Mouse (Mus musculus) telencephalon, adult 2 months (tissue): ENCODE data around the gene Slc39a11.
A peak's percentile ranks its signal among the peaks of the same experiment; 100 is the strongest.

Source experiments
- DNase-seq: peaks from one replicate; pipeline ENCODE4 v3.0.0-alpha.2; 2011; ENCODE audit warnings: low read depth, low spot score

The Slc39a11 gene

DNA sequence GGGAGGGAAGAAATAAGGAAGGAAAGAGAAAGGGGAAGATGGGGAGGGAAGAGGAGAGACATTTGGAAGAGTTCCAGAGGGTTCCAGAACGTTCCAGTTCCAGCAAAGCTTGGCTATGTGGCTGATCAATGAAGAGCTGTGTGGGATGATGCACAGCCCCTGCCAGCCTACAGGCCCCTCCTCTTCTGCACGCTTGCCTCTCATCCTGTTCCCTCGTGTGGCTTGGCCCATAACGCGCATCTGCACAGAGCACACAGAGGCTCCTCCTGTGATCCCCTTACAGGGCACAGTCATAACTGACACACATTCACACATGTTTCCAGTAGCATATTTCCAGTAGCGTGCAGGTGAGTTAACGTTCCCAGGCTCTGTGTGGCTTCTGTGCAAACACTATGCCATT, 139.6 kb downstream of the Slc39a11 start:
- no peak for DNase-seq

DNA sequence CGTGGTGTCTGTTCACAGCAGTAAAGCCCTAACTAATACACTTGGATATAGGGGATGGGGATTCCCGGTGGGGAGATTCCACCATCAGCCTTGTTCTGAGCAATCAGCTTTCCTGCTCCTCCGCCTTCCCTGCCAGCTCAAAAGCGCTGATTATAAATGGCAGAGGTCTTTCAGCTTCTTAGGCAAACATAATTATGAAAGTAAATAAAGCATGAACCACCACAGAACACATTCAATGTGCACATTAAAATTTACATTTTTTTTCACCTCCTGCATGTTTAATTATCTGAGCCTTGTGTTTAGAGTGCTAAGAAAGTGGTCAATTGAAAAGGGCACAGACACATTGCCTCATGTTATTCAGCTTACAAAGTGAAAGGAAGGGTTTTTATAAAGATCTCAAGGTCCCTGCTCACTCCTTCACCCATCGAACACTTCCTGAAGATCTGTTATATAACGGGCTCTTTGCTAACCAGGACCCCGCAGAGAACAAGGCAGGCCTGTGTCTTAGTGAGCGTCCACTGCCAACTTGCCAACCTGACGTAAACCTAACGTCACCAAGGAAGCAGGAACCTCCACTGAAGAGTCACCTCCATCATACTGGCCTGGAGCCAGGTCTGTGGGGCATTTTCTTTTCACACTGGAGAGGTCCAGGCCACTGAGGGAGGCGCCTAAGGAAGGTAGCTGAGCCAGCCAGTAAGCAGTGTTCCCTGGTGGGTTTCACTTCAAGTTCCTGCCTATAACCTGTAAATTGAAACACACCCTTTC, 142.0 kb downstream of the Slc39a11 start:
- no peak for DNase-seq

GRCm38 (mm10) chr11:113505551-113506160, 144.2 kb downstream of the Slc39a11 start:
- DNase-seq, result no peak

GRCm38 (mm10) chr11:113504459-113505062, 145.3 kb downstream of the Slc39a11 start:
- DNase-seq, result no peak

DNA sequence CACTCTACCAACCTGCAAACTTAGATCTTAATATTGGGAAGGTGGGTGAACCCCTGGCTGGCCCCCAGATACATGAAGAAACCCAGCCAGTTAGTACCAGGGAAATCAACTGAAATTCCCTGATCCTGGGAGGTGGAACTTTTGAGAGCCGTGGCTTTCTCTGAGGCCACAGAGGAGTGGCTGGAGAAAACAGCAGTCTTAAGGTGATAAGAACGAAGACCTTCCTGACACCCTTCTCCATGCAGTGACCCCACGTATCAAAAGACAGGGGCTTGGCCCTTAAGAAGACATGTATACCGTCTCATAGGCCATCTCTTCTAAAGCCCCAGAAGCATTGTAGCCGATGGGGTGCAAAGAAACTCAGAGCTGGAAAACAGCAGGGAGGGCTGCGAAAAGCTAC, 146.9 kb downstream of the Slc39a11 start:
- DNase-seq, result no peak

- DNase-seq, result no peak
Observed at GRCm38 (mm10) chr11:113500631-113501305, 149.1 kb downstream of the Slc39a11 start.

DNA sequence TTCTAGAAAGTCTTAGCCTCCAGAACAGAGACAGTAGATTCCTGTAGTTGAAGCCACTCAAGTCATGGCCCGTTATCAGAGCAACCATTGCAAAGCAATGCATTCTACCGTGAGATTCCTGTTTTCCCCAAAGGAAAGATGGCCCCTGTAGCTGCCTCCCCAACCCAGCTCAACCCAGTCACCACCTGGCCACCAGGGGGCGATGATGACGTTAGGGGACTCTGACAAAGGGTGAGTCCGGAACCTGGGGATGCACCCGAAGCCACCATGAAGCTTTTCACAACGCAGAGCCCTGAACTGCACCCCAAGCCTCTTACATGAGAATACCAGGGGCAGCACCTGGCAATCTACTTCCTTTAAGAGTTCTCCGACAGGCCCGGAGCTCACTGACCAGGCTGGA, 151.0 kb downstream of the Slc39a11 start:
- no peak for DNase-seq

DNA sequence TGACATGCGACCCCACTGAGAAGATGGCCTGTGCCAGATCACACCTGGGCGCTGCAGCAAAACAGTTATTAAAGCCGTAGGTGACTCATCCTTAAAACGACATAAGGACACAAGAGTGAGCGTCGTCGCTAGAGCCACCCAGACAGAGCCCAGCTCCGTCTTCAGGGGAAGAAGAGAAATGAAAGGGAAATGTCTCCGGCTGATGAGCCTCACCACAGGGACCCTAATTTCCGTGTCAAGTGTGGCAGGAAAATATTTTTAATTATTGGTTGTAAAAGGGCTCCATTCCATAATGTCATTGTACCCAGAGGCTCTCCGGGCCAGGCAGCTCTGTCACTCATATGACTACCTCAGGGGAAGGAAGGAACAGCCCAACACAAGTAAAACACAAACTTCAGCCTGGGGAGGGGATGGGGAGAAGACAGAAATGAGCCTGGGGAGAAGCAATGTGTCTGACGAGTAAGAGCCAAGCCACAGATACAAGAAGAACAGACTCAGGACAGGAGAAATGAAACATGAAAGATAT, 155.8 kb downstream of the Slc39a11 start:
- DNase-seq, result no peak

- DNase-seq, result no peak
Observed at GRCm38 (mm10) chr11:113490530-113491520, 159.1 kb downstream of the Slc39a11 start.

DNA sequence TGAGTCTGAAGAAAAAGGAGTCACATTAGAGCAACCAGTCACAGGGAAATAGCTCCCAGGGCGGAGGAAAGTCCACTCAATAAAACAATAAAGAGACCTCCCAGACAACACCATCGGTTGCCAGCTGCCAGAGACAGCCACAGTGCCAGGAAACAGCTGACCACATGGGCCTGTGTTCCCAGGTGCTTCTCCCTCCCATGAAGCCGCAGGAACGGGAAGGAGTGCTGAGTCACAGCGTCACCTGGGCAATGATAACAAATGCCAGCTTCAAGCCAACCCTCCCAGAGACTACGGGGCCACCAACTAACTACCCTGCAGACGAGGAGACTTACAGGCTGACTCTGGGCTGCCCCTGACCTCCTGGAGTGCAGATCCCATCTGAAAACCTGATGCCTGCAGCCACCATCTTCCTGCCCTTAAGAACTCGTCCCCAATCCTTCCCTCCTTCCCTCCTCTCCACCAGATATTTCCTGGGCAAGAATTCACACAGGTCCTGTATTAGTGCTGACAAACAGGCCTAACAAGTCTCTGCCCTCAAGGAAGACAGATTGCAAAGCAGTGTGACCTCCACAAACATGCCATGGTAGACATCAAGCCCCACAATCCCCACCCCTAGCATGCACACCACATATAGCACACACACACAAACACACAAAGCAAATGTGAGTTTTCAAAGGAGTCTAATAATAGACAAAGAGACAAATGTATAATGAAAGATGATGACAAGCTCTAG, 162.1 kb downstream of the Slc39a11 start:
- DNase-seq, result no peak

- DNase-seq, result no peak
Observed at GRCm38 (mm10) chr11:113484037-113484436, 165.8 kb downstream of the Slc39a11 start.

- no peak for DNase-seq
Observed at GRCm38 (mm10) chr11:113477550-113477949, 172.3 kb downstream of the Slc39a11 start.

GRCm38 (mm10) chr11:113476720-113477119, 173.2 kb downstream of the Slc39a11 start:
- no peak for DNase-seq

DNA sequence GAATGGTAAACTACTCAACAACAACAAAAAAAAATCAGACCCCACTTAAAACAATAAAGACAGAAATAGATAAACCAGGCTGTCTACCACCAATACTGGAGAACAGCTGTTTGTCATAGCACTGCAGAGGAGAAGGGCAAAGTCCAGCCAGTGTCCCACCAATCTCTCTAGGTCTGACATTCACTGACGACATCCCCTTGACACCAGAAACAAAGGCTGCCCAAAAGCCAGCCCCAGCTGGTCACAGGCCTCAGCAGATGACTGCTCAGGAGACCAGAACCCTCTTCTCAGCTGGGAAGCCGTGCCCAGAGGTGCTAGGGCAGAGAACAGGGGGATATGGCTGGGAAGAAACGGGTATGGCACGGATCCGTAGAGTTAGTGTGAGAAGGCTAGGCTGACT, 174.4 kb downstream of the Slc39a11 start:
- DNase-seq, result no peak

- no peak for DNase-seq
Observed at GRCm38 (mm10) chr11:113473998-113474534, 175.8 kb downstream of the Slc39a11 start.

DNA sequence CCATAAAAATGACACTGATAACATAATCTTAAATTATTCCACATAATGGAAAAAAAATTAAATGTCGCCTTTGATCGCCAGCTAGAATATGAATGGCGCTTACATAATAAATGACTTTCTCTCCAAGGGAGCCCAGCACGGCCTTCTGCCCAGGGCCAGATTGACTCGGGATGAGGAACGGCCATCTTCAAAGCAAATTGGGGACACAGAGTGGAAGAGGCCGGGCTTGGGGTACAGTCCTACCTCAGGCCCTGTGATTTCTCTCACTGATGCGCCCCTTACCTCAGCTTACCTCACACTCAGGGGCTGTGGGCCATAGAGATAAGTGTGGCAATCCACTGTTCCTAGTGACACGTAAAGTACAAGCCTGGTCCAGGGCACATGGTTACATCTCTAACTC, 177.9 kb downstream of the Slc39a11 start:
- no peak for DNase-seq

DNA sequence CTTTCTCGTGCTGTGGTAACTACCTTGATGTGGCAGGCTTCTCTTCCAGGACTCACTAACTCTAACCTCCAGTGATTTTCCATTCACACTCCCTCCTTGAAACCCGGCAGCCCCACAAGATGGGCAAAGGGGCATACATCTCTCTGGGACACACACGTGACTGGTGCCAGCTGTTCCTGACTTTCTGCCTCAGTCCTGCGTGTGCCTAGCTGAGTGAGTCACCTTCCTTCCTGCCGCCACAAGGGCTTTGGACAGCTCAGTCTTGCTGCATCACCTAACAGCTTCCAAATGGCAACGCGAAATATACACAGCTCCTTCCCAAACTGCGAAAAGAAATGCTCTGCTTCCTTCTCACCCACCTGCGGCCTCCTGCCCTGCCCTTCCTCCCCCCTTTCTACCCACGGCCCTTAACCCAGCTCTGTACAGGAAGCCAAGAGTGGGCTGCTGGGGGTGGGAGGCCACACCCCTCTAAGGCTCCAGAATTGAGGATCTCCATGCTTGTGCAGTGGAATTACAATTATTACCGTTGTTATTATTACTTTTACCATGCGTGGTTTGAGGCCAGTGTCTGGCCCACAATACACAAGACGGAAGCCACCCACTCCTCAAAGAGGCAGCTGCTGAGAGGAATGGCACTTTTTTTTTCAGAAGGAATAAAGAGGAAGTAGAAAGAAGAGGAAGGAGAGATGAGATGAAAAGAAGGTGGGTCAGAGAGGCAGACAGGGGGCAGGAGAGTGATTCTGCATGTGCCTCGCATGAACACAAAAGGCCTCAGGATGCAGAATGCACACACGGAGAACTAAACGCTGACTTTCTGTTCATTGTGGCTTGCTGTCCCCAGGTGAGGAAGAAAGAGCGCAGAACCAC, 179.7 kb downstream of the Slc39a11 start:
- DNase-seq, result peak; percentile 27

- DNase-seq, result no peak
Observed at GRCm38 (mm10) chr11:113468016-113468415, 181.9 kb downstream of the Slc39a11 start.

DNA sequence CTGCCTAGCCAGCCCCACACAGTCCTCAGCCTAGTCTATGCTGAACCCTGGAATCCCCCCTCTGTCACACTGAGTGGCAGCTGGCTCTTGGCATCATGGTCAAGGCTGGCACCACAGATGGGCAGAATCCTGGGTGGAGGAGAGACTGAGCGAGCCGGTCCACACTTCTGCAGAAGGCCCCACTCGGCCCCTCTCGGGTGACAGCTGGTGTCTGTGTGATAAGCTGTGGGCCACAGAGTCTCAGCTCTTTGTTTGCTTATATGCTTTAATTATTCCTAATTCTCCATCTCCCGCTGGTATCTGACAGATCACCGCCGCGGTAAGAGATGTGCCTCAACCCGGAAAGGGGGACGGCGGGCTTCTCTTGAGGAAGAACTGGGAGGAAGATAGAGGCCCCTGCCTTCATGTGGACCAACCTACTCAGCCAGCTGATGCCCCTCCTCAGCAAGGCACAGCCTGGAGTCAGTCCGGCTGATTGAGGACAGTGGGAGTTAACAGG, 182.5 kb downstream of the Slc39a11 start:
- DNase-seq, result no peak
